Mouse (Mus musculus): ENCODE data around the gene Kcna6.
A peak's percentile ranks its signal among the peaks of the same experiment; 100 is the strongest.

Gene Kcna6

DNA sequence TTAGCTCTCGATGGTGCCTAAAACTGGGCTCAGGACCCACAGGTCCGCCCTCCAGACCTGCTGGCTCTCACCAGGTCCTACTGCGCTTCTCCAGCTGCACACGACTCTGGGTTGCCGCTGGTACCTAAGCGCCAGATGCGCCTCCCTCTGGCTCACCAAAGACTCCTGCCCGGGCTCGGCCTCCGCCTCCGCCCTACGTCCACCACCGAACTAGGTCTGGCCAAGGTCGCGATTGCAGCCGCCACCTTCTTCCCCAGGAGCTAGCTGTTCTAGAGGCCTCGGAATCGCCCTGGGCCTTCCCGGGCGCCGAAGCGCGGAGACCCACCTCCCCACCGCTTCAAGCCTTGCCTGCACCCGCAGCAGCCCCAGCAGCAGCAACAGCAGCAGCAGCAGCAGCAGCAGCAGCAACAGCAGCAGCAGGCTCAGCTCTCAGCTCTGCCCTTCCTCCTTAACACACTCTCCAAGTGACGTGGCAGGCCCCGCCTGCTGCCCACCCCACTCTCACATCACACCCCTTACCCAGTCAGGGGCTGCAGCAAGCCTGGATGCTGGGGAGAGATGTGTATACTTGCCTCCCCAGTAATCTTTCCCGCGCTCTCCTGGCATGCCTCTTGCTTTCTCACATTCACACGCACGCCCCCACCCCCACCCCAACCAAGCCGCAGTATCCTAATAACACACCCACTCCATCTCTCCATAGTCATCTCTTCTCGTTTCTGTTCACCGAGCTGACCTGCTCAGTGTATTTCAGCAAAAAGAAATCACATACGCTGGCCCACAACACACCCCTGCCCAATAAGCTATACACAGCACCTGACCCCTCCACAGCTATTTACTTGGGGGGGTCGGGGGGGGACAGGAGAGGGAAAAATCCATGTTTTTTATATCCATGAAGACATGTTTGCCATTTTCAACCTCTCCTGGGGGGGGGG is at the start of gene Kcna6:
Gene Kcna6 (minus strand): TSS at position 464 of the 932 bp plus-strand sequence.
- no peak for DNase-seq (ENCODE audit: low read depth)

DNA sequence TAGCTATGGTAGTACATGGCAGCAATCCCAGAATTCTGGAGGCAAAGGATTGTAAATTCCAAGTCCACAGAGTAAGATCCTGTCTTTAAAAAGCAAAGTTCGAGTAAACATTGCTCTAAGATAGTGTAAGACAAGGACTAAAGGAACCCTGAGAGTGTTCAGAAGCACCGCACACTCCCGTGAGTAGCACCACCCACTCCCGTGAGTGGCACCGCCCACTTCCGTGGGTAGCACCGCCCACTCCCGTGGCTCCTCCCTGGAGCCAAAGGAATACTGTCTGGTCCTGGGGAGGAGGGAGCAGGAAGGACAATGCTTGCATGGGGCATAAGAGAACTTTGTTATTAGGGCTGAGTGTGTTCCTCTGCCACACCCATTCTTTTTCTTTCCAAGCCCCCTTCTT is 48.4 kb upstream of the Kcna6 start:
- DNase-seq (ENCODE audit: low read depth) = no peak

DNA sequence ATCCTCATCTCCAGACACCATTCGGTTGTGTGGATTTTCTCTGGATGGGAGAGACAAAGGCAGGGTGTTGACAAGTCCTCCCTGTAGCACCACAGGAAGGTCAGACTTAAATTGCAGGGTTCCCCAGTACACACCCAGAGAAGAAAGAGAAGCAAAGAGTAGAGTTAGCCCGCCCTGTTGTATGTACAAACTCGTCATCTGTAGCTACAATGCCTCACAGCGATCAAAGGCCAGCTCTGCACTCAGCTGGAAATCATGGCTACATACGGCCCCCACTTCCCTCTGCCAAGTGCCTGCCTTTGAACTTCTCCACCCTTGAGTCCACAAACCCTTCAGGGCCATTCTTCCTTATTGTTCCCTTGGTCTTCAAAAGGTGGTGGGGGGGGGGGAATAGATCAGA is 43.7 kb upstream of the Kcna6 start:
- DNase-seq (ENCODE audit: low read depth) = no peak

GRCm38 (mm10) chr6:126783651-126784066 is 43.2 kb upstream of the Kcna6 start:
- no peak for DNase-seq (ENCODE audit: low read depth)

- DNase-seq (ENCODE audit: low read depth) = no peak
Observed at GRCm38 (mm10) chr6:126783056-126783455, 42.6 kb upstream of the Kcna6 start.

GRCm38 (mm10) chr6:126777889-126778288 is 37.4 kb upstream of the Kcna6 start:
- DNase-seq (ENCODE audit: low read depth) = no peak

- DNase-seq (ENCODE audit: low read depth) = no peak
Observed at GRCm38 (mm10) chr6:126773873-126774272, 33.4 kb upstream of the Kcna6 start.

DNA sequence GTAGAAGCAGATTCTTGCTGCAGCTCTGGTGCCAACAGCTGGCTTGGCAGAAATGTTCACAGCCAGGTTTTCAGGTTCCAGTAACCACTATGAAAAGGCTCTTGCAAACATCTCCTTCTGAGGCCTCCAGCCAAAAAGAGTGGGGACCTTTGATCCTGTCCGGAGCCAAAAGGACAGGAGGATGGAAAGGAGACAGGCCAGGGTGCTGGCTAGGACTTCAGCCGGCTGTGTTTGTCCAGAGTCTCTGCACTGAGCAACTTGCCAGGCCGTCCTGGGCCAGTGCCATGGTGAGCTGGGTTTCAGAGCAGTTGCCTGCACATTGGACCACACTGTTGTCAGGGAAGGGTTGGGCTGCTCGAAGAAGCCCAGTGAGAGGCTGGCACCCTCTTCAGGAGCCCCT is 31.9 kb upstream of the Kcna6 start:
- no peak for DNase-seq (ENCODE audit: low read depth)

DNA sequence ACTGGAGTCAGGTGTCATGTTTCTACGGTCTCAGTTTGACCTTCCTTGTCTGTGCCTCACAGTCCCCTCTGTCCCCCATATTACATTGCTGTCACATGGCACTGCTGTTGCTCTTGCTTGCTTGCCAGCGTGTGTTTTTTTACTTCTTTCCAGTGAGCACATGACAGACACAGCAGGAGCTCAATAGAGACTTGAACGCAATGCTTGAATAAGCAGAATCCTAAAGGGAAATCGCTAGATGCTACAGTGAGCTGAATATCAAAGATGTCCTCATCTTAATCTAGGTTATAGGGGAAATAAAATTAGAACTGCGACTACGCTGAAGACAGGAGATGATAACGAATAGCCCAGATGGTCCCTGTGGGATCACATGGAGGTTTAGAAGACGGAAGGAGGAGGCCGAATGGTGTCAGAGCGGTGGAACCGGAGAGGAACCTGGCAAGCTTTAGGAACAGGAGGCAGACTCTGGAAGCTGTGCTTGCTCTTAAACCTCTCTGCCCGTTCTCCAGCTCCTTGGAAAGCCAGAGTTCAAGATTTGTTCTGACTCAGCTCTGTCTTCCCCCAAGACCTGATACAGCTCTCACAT is 29.8 kb upstream of the Kcna6 start:
- DNase-seq (ENCODE audit: low read depth) = no peak

- DNase-seq (ENCODE audit: low read depth) = no peak
Observed at GRCm38 (mm10) chr6:126768957-126769665, 28.6 kb upstream of the Kcna6 start.

- no peak for DNase-seq (ENCODE audit: low read depth)
Observed at GRCm38 (mm10) chr6:126767610-126768532, 27.4 kb upstream of the Kcna6 start.

DNA sequence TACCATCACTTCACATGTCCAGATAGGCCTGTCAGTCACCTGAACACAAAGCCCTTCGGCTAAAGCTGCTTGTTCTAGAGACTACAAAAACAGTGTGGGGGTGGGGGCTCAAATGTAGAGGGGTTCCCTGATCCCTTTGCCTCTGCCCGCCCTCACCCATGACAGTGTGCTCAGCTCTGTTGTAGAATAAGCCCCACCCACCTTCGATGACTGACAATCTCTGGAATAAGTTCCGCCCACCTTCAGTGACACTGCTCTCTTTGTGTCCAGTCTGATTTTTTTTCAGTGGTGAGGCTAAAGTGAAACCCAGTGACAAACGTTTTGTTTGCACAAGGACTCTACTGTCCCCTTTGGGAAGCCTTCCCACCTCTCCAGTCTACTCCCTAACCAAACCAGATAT is 26.1 kb upstream of the Kcna6 start:
- DNase-seq (ENCODE audit: low read depth) = peak; percentile 19

DNA sequence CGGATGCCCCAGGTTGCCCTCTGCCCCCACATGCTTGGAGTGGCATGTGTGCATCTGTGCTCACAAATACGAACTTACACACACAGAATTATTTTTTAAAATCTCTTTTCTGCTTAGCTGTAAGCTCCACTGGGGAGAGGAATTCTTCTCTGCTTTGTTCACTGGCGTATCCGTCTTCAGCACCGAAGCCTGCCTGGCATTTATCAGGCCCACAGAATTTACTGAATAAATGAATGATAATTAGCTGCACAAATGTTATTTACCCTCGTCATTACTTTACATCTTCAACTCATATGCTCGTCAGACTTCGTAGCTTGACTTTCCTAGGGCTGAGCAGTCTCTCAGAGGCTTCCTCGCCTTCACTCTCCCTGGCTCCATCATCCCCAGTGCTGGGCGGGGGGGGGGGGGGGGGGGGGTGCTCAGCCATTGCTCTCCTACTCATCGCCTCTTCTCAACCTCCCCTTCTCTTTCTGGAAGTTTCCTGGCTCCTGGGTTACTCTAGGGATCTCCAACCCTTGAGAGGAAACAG is 24.2 kb upstream of the Kcna6 start:
- no peak for DNase-seq (ENCODE audit: low read depth)

DNA sequence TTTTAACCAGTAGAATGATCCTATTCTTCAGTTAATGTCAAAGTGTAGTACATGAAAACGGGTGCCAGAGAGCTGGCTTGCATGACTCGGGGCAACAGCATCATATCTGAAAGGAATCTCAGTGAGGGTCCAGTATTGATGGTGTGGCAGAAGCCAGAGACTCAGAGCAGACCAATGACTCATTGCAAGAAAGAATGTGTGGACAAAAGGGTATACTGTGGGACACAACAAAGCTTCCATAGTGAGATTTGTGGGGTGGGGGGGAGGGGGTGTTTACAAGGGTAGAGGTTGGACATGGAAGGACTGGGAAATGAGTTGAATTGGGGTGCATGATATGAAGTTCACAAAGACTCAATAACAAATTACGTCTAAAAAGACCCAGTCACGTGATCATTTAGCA is 20.9 kb upstream of the Kcna6 start:
- DNase-seq (ENCODE audit: low read depth) = no peak

- DNase-seq (ENCODE audit: low read depth) = no peak
Observed at GRCm38 (mm10) chr6:126755729-126756411, 15.4 kb upstream of the Kcna6 start.

DNA sequence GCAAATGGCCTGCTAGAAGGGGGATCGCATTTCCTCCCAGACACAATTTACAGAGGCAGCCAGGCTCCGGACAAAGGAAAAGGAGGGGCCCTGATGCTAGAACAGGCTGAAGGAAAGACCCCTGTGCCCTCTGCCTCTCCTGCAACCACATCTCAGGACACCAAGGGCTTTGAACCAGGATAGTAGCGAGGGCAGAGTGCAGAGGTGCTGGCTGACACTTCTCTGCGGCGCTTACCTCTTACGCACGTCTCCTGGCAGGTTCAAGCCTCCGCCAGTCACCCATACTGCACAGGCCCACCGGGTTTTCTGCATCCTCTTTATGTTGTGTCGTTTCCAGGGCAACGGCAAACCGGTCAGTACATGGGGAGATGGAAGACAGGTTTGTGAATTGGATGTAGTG is 12.0 kb upstream of the Kcna6 start:
- no peak for DNase-seq (ENCODE audit: low read depth)

DNA sequence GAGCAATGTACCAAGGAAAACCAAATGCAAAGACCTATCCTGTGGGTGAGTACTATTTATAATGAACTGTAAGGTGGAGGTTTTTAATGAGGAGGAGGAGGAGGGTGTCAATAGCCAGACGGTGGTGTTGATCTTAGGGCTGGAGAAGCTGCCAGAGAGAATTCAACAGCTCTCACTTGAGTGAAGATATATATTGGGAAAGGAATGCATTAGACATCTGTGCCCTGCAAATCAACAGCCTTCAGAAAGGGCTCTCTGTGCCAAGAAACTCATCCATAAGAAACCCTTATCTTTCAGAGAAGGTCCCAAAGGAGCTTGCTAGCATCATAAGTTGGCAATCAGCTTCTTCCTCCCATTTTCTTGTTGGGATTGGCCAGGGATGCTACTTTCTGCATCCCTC is 5.4 kb upstream of the Kcna6 start:
- DNase-seq (ENCODE audit: low read depth) = no peak

- DNase-seq (ENCODE audit: low read depth) = no peak
Observed at GRCm38 (mm10) chr6:126742610-126743009, 2.1 kb upstream of the Kcna6 start.

- DNase-seq (ENCODE audit: low read depth) = no peak
Observed at GRCm38 (mm10) chr6:126739326-126740210, 906 bp downstream of the Kcna6 start.

DNA sequence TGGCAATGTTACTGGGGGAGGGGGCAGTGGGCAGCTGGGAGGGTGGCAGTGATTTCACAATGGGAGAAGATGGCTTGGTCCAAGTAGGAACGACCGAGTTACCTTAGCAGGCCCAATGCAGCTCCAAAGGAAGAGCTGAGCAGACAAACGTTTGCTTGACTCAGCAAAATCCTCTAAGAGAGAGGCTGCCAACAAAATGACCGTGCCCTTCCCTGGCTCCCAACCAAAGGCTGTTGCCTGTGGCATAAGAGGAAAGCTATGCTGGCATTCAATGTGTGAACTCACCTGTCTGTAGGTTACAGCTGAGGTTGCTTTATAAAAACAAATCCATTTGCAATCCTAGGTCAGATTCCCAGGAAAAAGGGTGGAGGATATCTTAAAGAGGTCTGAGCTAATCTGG is 3.5 kb downstream of the Kcna6 start:
- DNase-seq (ENCODE audit: low read depth) = no peak
